Comparison of ENCODE assay signal across 8 mouse cellular contexts in the genomic region with DNA sequence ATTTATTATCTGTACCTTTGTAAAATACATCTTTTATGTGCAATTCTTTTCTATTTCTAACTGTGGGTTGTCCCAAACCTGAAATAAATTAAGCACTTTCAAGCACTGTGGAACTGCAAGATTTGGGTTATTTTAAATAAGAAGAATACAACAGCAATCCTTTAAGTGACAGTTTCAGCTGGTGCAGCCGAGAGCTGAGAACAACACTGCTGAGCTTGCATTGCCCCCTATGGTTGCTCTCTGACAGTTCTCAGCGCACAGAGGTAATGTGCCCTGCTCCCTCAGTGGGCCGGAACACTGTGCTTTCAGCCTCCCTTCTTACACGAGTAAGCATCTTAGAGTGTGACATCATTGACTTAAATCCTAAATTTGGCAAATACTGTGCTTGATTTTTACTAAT.
A peak's percentile ranks its signal among the peaks of the same experiment; 100 is the strongest.
DNase-seq lines count a peak whose midpoint lies in the region; ATAC-seq and TF ChIP-seq lines count a peak whose summit lies in the region.

No protein-coding gene starts in this region.

- CTCF ChIA-PET in Patski (lab: Charles Lee): no interaction called here

- intact Hi-C loops in gastrocnemius, postnatal 14 days (cut with DNase I; ENCODE audit: low total_unique reads): no loop called here

- H3K4me3 ChIP-seq in CH12.LX (replicated peaks in 1 of 3; ENCODE audit: low read depth in 2 of 3, low read length in 2 of 3, poor library complexity in 1 of 3): no peak overlapping the region
- no peak overlapping the region for H3K4me3 ChIP-seq in forebrain, postnatal 0 days (ENCODE audit: low read depth, low read length)
- H3K4me3 ChIP-seq in midbrain, embryonic 12.5 days: no peak overlapping the region

- TF ChIP-seq RAD21 in CH12.LX (IDR thresholded peaks at IDR 0.05; ENCODE audit: low read depth, low read length): peak; percentile 30

- POLR2A ChIA-PET in Patski (lab: Charles Lee): no interaction called here

- H3K9ac ChIP-seq in CH12.LX (ENCODE audit: insufficient read depth, low read depth): no peak overlapping the region
- no peak overlapping the region for H3K9ac ChIP-seq in forebrain, postnatal 0 days
- H3K9ac ChIP-seq in midbrain, embryonic 12.5 days (replicated peaks): no peak overlapping the region

- H3K4me1 ChIP-seq in CH12.LX (ENCODE audit: control insufficient read depth in 1 of 2, insufficient read depth in 2 of 2): no peaks in the 10 kb centered on the region
- H3K4me1 ChIP-seq in forebrain, postnatal 0 days (ENCODE audit: insufficient read depth): no peaks in the 10 kb centered on the region
- no peaks in the 10 kb centered on the region for H3K4me1 ChIP-seq in midbrain, embryonic 12.5 days

- no peak for DNase-seq in CH12.LX (ENCODE audit: extremely low read depth)
- no peak for DNase-seq in Patski (ENCODE audit: low read depth, low spot score)
- DNase-seq in forebrain, postnatal 0 days: peak; percentile 75
- DNase-seq in spleen, adult 12 weeks (ENCODE audit: low spot score): no peak
- no peak for DNase-seq in kidney, adult 8-10 months
- no peak for DNase-seq in lung, adult 18-20 months
- DNase-seq in gastrocnemius, postnatal 14 days: no peak

- dilution Hi-C loops in CH12.LX (cut with MboI; ENCODE audit: extremely low pct_ligation_motif_present, extremely low pct_unique_long_range_greater_than_20kb, low sequenced_read_pairs): no loop called here

- H3K4me2 ChIP-seq in CH12.LX (ENCODE audit: insufficient read depth, low read depth, poor library complexity, severe bottlenecking): no peak overlapping the region
- H3K4me2 ChIP-seq in forebrain, postnatal 0 days (ENCODE audit: low read depth): no peak overlapping the region
- H3K4me2 ChIP-seq in midbrain, embryonic 12.5 days (replicated peaks): no peak overlapping the region

- no peaks in the 10 kb centered on the region for H3K9me3 ChIP-seq in CH12.LX (replicated peaks; ENCODE audit: low read length)
- no peaks in the 10 kb centered on the region for H3K9me3 ChIP-seq in forebrain, postnatal 0 days (ENCODE audit: low read length)
- no peaks in the 10 kb centered on the region for H3K9me3 ChIP-seq in midbrain, embryonic 12.5 days

- H3K27ac ChIP-seq in CH12.LX (ENCODE audit: insufficient read depth, low read depth): no peak overlapping the region
- H3K27ac ChIP-seq in forebrain, postnatal 0 days (ENCODE audit: low read depth, low read length): no peak overlapping the region
- no peak overlapping the region for H3K27ac ChIP-seq in midbrain, embryonic 12.5 days (replicated peaks)

- in situ Hi-C loops in CH12.LX (cut with MboI; ENCODE audit: low pct_ligation_motif_present, low pct_unique_long_range_greater_than_20kb, low sequenced_read_pairs): no loop called here
- in situ Hi-C loops in Patski (cut with MboI; ENCODE audit: low pct_unique_long_range_greater_than_20kb): no loop called here

- TF ChIP-seq CTCF in CH12.LX (conservative IDR thresholded peaks at IDR 0.05 in 1 of 2, IDR thresholded peaks at IDR 0.05 in 1 of 2; ENCODE audit: low read depth in 2 of 2, low read length in 2 of 2) (peak in 1 of 2 experiments; percentile 22; a peak in 2 of 4 replicates), Patski (IDR thresholded peaks at IDR 0.05) (peak; percentile 44)
- peak; percentile 78 for TF ChIP-seq CTCF in forebrain, postnatal 0 days (IDR thresholded peaks at IDR 0.05; ENCODE audit: low read depth)

- no peak for TF ChIP-seq EP300 in CH12.LX (IDR thresholded peaks at IDR 0.05; ENCODE audit: low read length)

- TF ChIP-seq POLR2A in CH12.LX (IDR thresholded peaks at IDR 0.05; ENCODE audit: low read depth, low read length): no peak

- no peaks in the 10 kb centered on the region for H3K36me3 ChIP-seq in CH12.LX (replicated peaks in 1 of 2; ENCODE audit: control insufficient read depth in 1 of 2, insufficient read depth in 1 of 2, low read length in 1 of 2)
- H3K36me3 ChIP-seq in forebrain, postnatal 0 days (ENCODE audit: insufficient read depth): no peaks in the 10 kb centered on the region
- H3K36me3 ChIP-seq in midbrain, embryonic 12.5 days: no peaks in the 10 kb centered on the region

- 9% methylated on average over 4 of the region's 4 CpGs for WGBS in forebrain, postnatal 0 days
- WGBS in midbrain, embryonic 12.5 days: 6% methylated on average over 4 of the region's 4 CpGs

- no peak for ATAC-seq in Patski
- peak; percentile 95 for ATAC-seq in forebrain, postnatal 0 days
- peak; percentile 95 for ATAC-seq in midbrain, embryonic 12.5 days (ENCODE audit: low FRiP score, low read depth)

- no peaks in the 10 kb centered on the region for H3K79me2 ChIP-seq in CH12.LX (replicated peaks; ENCODE audit: control insufficient read depth, extremely low read depth, insufficient read depth, poor library complexity, severe bottlenecking)

- H3K27me3 ChIP-seq in CH12.LX (replicated peaks): no peaks in the 10 kb centered on the region
- peaks cover 6% of the 10 kb centered on the region for H3K27me3 ChIP-seq in Patski
- H3K27me3 ChIP-seq in forebrain, postnatal 0 days (ENCODE audit: insufficient read depth, low read length): no peaks in the 10 kb centered on the region
- H3K27me3 ChIP-seq in midbrain, embryonic 12.5 days: no peaks in the 10 kb centered on the region

TF ChIP-seq in CH12.LX, 34 proteins besides CTCF, POLR2A, EP300 and RAD21:
- TF ChIP-seq USF1 (IDR thresholded peaks at IDR 0.05; ENCODE audit: low read depth, low read length): no peak
- no peak for TF ChIP-seq GABPA (IDR thresholded peaks at IDR 0.05; ENCODE audit: insufficient replicate concordance, low read depth, low read length)
- TF ChIP-seq UBTF (IDR thresholded peaks at IDR 0.05; ENCODE audit: low read depth, low read length): no peak
- TF ChIP-seq NRF1 (IDR thresholded peaks at IDR 0.05; ENCODE audit: low read depth, low read length): no peak
- no peak for TF ChIP-seq CHD2 (IDR thresholded peaks at IDR 0.05; ENCODE audit: low read length)
- TF ChIP-seq KAT2A (IDR thresholded peaks at IDR 0.05; ENCODE audit: insufficient replicate concordance, low read length): no peak
- TF ChIP-seq MYC (IDR thresholded peaks at IDR 0.05; ENCODE audit: low read depth, low read length): no peak
- TF ChIP-seq SMC3 (IDR thresholded peaks at IDR 0.05; ENCODE audit: low read depth, low read length): 0 out of 2 replicates have a peak, but pooled peaks have one; percentile 4
TF ChIP-seq in CH12.LX: peak in this region for 1.
